Mouse (Mus musculus) CH12.LX (cell line): ENCODE measurements around the gene Olfr92.

Experiments
- POLR2A ChIP-seq: IDR thresholded peaks from 2 replicates; pipeline ENCODE4 v1.6.1; 2011; ENCODE audit warnings: low read depth, mild to moderate bottlenecking, improper control_type of control experiment, low read length
- POLR2AphosphoS2 ChIP-seq: IDR thresholded peaks from 2 replicates; pipeline ENCODE4 v1.6.1; 2011; ENCODE audit warnings: low read depth, low read length, improper control_type of control experiment

GRCm38 (mm10) chr17:37080119-37080518, 39.8 kb downstream of the Olfr92 start:
- TF ChIP-seq POLR2A: no peak
- TF ChIP-seq POLR2AphosphoS2: no peak
